Mouse (Mus musculus) spleen, adult 2 months (tissue): Measurements from ENCODE around the gene Dnajb11.

Experiments
- CTCF ChIP-seq: fragments of 200-500 bp; IDR thresholded peaks from 2 replicates; pipeline ENCODE4 v1.5.1; 2011; ENCODE audit warnings: mild to moderate bottlenecking, inconsistent platforms; ENCODE audit not compliant: insufficient read depth, insufficient read length, insufficient replicate concordance; ENCODE audit errors: extremely low read depth
- POLR2A ChIP-seq: fragments of 200-500 bp; IDR thresholded peaks from 2 replicates; pipeline ENCODE4 v1.6.1; 2011; ENCODE audit warnings: low read depth, low read length, inconsistent platforms

- TF ChIP-seq CTCF, result no peak
- no peak for TF ChIP-seq POLR2A
Measured at GRCm38 (mm10) chr16:22918664-22919312, 61.1 kb downstream of the Dnajb11 start.
